Mouse (Mus musculus): ENCODE measurements around the gene Nlrp9b. TPM values are rescaled to one million over a fixed set of nuclear protein-coding genes. Genes with fewer than 3 reads are reported as not detected.

Gene Nlrp9b
- not detected for total RNA-seq (2023)

GRCm38 (mm10) chr7:19991165-19991564 is at the start of gene Nlrp9b:
Gene Nlrp9b, plus strand, starts transcription at chr7:19991465.

GRCm38 (mm10) chr7:19950589-19950988 is 40.7 kb upstream of the Nlrp9b start, which contains the start of gene Igsf23:
Gene Igsf23, minus strand, starts transcription at chr7:19950756.

GRCm38 (mm10) chr7:19964985-19965579 is 26.2 kb upstream of the Nlrp9b start, which contains the start of gene Ceacam20:
Gene Ceacam20, plus strand, starts transcription at chr7:19965412.

GRCm38 (mm10) chr7:20099380-20099779 is 108.1 kb downstream of the Nlrp9b start, which contains the start of gene Vmn1r91:
Gene Vmn1r91, plus strand, starts transcription at chr7:20099680.

GRCm38 (mm10) chr7:20122479-20122878 is 131.2 kb downstream of the Nlrp9b start, which contains the start of gene Gm16442:
Gene Gm16442, minus strand, starts transcription at chr7:20122579.

Other genes with a start within 250 kb of the Nlrp9b start
- gene Nectin2, start 241.0 kb upstream of the Nlrp9b start, total RNA-seq (2023), result not detected
- not detected for gene Bcam, start 220.4 kb upstream of the Nlrp9b start, total RNA-seq (2023)
- 1.0 TPM for gene Cblc, start 194.7 kb upstream of the Nlrp9b start, total RNA-seq (2023)
- gene Bcl3, start 168.7 kb upstream of the Nlrp9b start, total RNA-seq (2023), result 14.5 TPM
- gene Gm19345, start 139.5 kb upstream of the Nlrp9b start, total RNA-seq (2023), result not detected
- gene Ceacam16, start 130.2 kb upstream of the Nlrp9b start, total RNA-seq (2023), result 2.1 TPM
- not detected for gene Ceacam19, start 103.5 kb upstream of the Nlrp9b start, total RNA-seq (2023)
- gene Pvr, start 70.3 kb upstream of the Nlrp9b start, total RNA-seq (2023), result 40.8 TPM
- gene Igsf23, start 40.7 kb upstream of the Nlrp9b start, total RNA-seq (2023), result 0.89 TPM
- gene Ceacam20, start 26.1 kb upstream of the Nlrp9b start, total RNA-seq (2023), result not detected
- gene Vmn1r91, start 108.2 kb downstream of the Nlrp9b start, total RNA-seq (2023), result not detected
- not detected for gene Gm16442, start 131.1 kb downstream of the Nlrp9b start, total RNA-seq (2023)
- gene Vmn1r93, start 147.6 kb downstream of the Nlrp9b start, total RNA-seq (2023), result not detected
- not detected for gene Vmn1r94, start 176.9 kb downstream of the Nlrp9b start, total RNA-seq (2023)
- gene Vmn1r95, start 202.2 kb downstream of the Nlrp9b start, total RNA-seq (2023), result not detected
- gene Gm6164, start 214.1 kb downstream of the Nlrp9b start, total RNA-seq (2023), result not detected
- gene Gm4498, start 242.4 kb downstream of the Nlrp9b start, total RNA-seq (2023), result not detected

All from CD8-positive naive resting alpha-beta T cell, adult 57 days (primary cell).